Mouse (Mus musculus) ovary, postnatal 10 days (tissue): ENCODE data around the gene Tmem8b.

Experiments used
- DNase-seq: peaks from one replicate; pipeline ENCODE4 v3.0.0; 2022; ENCODE audit warnings: low spot score

The Tmem8b gene

DNA sequence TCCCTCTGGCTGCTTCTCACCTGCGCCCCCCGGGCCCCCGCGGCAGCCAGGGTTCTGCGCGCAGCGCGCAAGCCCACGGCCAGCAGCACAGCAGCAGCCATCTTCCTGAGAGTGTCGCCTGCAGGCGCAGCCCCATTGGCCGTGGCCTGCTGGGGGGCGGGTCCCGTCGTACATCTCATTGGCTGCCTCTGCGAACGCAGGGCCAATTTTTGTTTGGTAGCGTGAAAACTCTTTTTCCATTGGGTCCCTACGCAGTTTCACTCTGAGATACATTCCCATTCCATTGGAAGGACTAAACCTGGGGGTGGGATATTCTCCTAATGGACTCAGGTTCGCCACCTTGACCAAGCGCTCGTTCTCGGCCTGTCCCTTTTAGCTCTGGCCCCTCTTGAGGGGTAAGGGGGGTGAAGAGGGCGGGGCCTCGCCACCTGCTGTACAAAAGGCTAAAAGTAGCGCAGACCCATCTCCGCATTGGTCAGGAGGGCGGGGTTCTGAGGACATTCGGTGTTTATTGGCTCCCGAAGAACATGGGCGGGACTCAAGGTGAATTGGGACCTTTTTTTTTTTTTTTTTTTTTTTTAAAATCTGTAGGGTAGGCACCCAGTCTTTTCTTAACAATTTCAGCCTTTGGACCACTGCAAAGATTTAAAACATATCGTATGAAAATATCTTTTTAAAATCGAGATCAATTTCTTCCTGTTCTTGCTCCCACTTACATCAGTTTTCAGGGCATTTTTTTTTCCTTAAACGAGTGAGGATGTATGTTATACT, 12.2 kb upstream of the Tmem8b start, which contains the start of gene Hint2:
Gene Hint2, minus strand, starts transcription at position 128 of the 771 bp plus-strand sequence.
- peak; percentile 75 for DNase-seq

- DNase-seq = no peak
Measured at GRCm38 (mm10) chr4:43657146-43657545, 11.6 kb upstream of the Tmem8b start.

DNA sequence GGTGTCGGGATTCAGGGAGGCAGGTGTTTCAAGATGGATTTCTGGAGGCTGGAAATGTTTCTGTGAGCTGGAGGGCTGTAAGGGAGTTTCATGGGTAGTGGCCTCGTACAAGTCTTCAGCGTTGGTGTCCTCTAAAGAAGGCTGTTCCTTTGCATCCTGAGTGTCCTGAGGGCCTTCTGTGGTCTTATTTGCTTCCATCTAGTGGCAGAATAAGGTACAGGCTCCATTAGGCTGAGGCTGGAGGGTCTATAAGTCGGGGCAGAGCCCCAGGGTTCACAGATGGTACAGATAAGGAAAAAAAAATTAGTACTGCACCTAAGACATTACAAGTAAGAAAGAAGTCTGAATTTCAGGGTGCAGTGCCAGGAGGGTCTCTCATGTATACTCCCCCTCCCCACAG, 2.4 kb upstream of the Tmem8b start:
- DNase-seq = no peak

- peak; percentile 74 for DNase-seq
Measured at GRCm38 (mm10) chr4:43669428-43669794, 640 bp downstream of the Tmem8b start.

DNA sequence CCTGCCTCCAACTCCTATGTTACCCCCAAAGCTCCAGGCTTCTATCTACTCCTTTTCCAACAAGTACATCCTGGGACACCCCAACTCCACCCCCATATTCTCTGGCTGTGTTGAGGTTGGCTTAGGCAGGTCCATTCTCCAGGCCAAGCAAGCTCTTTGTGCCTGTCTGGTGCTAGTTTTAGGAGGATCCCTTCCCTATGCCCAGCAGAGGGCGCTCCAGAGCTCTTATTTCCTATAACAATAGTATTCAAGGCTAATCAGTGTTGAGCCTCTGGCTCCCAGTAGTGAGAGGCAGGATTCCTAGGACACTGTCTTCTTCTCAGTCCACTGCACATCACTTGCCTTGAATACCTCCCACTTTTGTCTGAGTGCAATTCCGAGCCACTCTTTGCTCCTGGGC, 3.3 kb downstream of the Tmem8b start:
- peak; percentile 75 for DNase-seq

DNA sequence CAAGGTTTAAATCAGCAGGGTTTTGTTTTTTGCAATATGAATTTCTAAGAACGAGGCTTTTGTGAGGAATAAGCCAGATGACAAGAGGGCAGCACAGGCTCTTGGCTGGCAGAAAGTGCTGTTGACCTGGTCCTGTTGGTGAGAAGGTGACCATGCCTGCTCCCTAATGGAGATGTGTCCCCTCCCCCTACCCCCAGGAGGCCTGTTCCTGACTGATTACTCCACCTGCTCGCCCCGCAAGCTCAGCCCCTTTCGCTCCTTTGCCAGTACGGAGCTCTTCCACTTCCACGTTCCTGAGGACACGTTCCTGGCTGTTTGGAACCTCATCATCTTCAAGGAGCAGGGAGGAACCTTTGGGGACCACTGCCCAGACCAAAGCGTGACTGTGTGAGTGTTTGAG, 4.9 kb downstream of the Tmem8b start:
- no peak for DNase-seq

- DNase-seq = no peak
Measured at GRCm38 (mm10) chr4:43674974-43675373, 6.2 kb downstream of the Tmem8b start.

DNA sequence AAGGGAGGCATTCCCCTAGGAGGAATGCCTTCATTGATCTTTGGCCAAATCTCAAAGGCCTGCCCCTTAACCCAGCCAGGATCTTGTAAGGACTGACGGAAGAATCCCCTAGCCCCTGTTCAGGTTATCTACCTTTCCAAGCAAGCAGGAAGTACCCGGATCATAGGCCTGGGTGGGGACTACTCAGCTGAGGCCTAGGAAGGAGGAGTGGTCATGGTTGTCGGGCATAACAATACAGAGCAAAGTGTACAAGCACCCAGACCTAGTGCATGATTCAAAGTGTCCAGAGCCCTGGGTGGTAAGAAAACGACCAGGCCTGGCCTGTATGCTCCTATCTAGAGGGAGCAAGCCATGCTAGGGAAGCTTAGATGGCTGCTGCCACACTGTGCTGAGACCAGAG, 6.8 kb downstream of the Tmem8b start:
- DNase-seq = no peak

GRCm38 (mm10) chr4:43678541-43678940, 9.8 kb downstream of the Tmem8b start:
- DNase-seq = no peak

DNA sequence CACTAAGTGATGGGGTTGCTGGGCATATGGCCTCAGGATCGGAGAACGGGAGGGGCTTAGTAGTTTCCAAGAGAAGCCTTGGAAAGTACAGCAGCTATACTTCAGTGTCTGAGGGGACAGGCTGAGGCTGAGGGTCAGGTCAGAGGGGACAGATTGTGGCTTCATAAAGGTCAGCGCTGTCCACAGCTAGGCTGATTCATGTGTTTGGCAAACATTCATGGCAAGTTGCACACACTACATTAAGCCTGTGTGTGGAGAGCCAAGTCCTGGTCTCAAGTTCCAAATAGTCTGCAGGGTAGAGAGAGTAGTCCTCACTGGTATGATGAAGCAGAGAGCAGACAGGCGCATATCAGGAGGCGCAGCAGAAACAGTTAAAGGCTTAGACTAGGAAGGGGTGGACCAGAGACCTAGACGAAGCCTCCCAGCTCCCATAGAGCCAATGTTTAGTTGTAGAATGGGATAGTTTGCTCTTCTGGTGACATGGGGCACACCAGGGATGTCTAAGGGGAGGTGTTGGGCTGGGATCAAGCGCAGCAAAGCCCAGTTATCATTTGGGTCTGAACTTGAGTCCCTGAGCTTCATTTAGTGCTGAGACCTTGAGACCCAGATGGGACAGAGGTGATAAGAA, 10.8 kb downstream of the Tmem8b start:
- DNase-seq = no peak

- no peak for DNase-seq
Measured at GRCm38 (mm10) chr4:43690021-43690420, 21.2 kb downstream of the Tmem8b start.

DNA sequence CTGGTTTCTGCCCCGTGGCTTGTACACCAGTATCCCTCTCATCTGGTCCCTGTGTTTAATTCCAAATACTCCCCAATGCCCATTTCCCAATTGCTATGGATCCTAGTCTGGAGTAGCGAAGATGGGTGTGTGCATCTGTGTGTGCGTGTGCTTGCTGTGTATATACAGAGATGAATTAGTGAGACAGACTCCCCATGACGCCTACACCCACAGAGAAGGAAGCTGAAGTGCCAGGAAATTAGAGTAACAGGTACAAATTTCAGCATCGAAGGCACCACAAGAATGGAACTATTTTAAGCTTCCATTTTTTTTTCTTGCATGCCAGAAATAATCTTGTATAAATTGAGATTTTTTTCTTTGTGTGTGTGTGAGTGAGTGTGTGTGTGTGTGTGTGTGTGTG, 22.3 kb downstream of the Tmem8b start:
- no peak for DNase-seq

- DNase-seq = no peak
Measured at GRCm38 (mm10) chr4:43693806-43694241, 25.1 kb downstream of the Tmem8b start.

DNA sequence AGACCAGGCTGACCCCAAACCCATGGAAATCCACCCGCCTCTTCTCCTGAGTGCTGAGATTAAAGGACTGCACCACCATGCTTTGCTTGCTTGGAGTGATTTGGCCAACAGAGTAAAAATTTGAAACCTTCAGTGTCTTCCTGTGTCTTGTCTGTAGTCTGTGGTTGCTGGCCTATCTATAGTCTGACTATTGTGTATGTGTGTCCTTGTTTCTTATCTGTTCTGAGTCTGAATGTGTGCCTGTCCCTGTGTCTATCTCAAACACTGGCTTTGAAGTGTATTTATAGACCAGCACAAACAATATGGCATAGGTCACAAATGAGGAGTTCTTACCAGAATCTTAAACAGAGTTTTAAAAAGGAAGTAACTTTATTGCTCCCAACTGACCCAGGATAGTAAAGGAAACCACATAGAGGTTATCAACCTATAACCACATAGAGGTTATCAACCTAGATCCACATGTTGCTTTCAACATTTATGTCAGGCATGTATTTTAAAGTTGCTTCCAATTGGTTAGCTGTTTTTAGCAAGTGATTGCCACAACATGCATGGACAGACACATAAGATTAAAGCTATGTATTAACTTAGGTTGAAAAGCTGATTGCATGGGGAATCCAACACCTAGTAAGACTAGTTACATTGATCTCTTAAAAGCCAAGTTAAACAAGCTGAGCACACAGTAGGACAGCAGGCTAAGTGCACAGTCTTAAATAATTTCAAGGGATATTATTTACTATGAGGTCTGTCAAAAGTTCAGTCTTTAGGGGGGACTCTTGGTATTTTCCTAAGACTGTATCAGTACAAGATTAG, 25.9 kb downstream of the Tmem8b start:
- DNase-seq = no peak

DNA sequence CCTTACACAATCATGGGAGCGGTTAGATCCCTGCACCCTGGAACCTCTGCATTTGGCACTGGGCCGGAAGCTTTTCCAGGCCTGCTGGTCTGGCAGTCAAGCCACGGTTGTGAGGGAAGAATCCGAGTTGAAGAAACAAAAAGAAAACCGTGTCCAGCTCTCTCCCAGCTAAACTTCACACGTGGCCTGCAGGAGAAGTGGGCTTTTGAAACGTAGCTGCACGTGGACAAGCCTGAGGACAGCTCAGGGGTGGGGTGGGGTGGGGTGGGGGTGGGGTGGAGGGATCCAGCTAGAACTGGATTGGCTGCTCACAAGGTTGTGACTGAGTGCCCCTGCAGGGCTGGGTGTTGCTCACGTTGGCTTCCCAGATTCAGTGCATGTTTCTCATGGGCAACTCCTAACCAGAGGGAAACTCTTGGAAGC, 26.5 kb downstream of the Tmem8b start:
- no peak for DNase-seq

GRCm38 (mm10) chr4:43696561-43696960, 27.8 kb downstream of the Tmem8b start:
- DNase-seq = no peak

GRCm38 (mm10) chr4:43700707-43701106, 31.9 kb downstream of the Tmem8b start, which contains the start of gene Olfr70:
Gene Olfr70 (minus strand): TSS chr4:43700807.
- DNase-seq = no peak

DNA sequence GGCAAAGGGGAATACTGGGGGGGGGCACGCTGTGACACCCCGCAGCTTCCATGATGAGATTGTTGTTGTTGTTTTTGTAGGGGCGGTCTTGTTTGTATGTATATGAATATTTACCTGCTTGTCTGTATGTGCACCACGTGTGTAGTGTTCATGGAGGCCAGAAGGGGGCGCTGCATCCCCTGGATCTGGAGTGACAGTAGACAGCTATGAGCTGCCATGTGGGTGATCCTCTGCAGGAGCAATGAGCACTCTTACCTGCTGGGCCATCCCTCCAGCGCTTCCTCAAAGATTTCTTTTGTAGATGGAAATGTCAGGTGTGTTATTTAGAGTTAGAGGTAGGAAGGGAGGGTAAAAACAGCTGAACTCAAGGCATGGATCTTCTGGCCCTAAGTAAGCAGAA, 34.7 kb downstream of the Tmem8b start:
- DNase-seq = no peak

- no peak for DNase-seq
Measured at GRCm38 (mm10) chr4:43703851-43704250, 35.1 kb downstream of the Tmem8b start.

DNA sequence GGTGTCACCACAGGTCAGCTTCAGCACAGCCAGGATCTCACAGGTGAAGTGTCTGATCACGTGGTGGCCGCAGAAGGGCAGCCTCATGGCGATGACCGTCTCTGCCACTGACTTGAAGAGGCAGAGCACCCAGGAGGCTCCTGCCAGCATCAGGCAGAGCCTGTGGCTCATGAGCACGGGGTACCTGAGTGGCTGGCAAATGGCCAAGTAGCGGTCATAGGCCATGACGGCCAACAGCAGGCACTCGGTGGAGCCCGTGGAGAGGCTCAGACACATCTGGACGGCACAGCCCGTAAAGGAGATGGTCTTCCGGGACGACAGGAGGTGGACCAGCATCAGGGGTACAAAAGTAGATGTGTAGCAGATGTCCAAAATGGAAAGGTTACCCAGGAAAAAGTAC, 37.2 kb downstream of the Tmem8b start:
- DNase-seq = no peak

- DNase-seq = no peak
Measured at GRCm38 (mm10) chr4:43709869-43710268, 41.1 kb downstream of the Tmem8b start, which contains the start of gene Olfr71. Gene Olfr71 (minus strand): TSS chr4:43710255.

DNA sequence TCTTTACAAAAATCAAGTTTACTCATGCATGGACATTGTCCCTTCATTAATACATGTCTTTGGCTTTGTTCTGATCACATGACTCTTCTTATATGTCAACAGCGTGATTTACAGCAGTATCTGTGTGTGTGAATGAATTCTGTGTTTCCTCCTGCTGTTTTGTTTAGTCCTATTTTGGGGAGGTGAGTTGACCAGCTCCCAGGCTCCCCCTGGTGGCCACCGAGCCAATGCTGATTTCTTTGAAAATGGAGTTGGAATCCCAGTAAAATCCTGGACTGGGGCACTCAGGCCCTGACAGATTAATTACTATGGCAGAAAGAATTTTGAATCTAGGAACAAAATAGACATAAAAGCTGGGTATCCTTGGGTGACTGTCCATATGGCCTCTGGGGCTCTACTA, 43.0 kb downstream of the Tmem8b start:
- DNase-seq = peak; percentile 67
